Mouse (Mus musculus) limb, embryonic 14.5 days (tissue): ENCODE measurements around the gene Rbms1. TPM values are rescaled to one million over a fixed set of nuclear protein-coding genes. Genes with fewer than 3 reads are reported as not detected.

Experiments used
- ATAC-seq: fragments of 200-750 bp; cut with Nextera tagmentation; 2 replicates; pipeline ENCODE4 v1.8.0; 2017; ENCODE audit warnings: low read depth, moderate number of reproducible peaks, moderate TSS enrichment; ENCODE audit not compliant: low FRiP score
- DNase-seq: peaks from one replicate; pipeline ENCODE4 v3.0.0-alpha.2; 2015; ENCODE audit warnings: low spot score
- H3K27ac ChIP-seq: fragments of 300-500 bp; sonication (generic); replicated peaks from 2 replicates; pipeline ENCODE4 v1.5.1; 2014; ENCODE audit warnings: low read depth, mild to moderate bottlenecking, low read length, moderate library complexity, mixed read lengths
- H3K27me3 ChIP-seq: fragments of 300-500 bp; sonication (generic); 2 replicates; pipeline ENCODE4 v1.6.1; 2014; ENCODE audit warnings: low read length, mixed read lengths; ENCODE audit not compliant: control insufficient read depth, insufficient read depth
- H3K36me3 ChIP-seq: fragments of 300-500 bp; sonication (generic); 2 replicates; pipeline ENCODE4 v1.6.1; 2014; ENCODE audit warnings: mild to moderate bottlenecking, low read length, moderate library complexity, mixed read lengths; ENCODE audit not compliant: control insufficient read depth, insufficient read depth
- H3K4me1 ChIP-seq: fragments of 300-500 bp; sonication (generic); 2 replicates; pipeline ENCODE4 v1.6.1; 2014; ENCODE audit warnings: antibody characterized with exemption, low read length, mixed read lengths; ENCODE audit not compliant: control insufficient read depth, insufficient read depth
- H3K4me2 ChIP-seq: fragments of 300-500 bp; sonication (generic); replicated peaks from 2 replicates; pipeline ENCODE4 v1.6.1; 2014; ENCODE audit warnings: low read depth, mild to moderate bottlenecking, low read length, moderate library complexity; ENCODE audit not compliant: severe bottlenecking
- H3K4me3 ChIP-seq: fragments of 300-500 bp; sonication (generic); replicated peaks from 2 replicates; pipeline ENCODE4 v1.5.1; 2014; ENCODE audit warnings: low read length
- H3K9ac ChIP-seq: fragments of 300-500 bp; sonication (generic); 2 replicates; pipeline ENCODE4 v1.6.1; 2014; ENCODE audit warnings: mild to moderate bottlenecking, low read depth, low read length, moderate library complexity; ENCODE audit not compliant: severe bottlenecking
- H3K9me3 ChIP-seq: fragments of 300-500 bp; sonication (generic); 2 replicates; pipeline ENCODE4 v1.6.1; 2016; ENCODE audit warnings: low read length; ENCODE audit not compliant: control insufficient read depth
- POLR2A ChIP-seq: fragments of 200-500 bp; IDR thresholded peaks from 2 replicates; pipeline ENCODE4 v1.8.0; 2012; ENCODE audit warnings: inconsistent platforms, mild to moderate bottlenecking, moderate library complexity, borderline replicate concordance; ENCODE audit not compliant: insufficient read depth, insufficient read length; ENCODE audit errors: extremely low read depth
- WGBS: fragments of 180-500 bp; shearing (Covaris S2); extraction: QIAGEN DNeasy Blood & Tissue Kit; methylation state at CpG from one replicate; pipeline ENCODE4 v1.1.7; 2014; 5-methylcytosine and 5-hydroxymethylcytosine counted together
- polyA plus RNA-seq, 2 experiments: library from polyadenylated mRNA; depleted of rRNA in 1 of 2; stranded (reverse) in 1 of 2; unstranded in 1 of 2; fragments of >200 nt; fragmentation: Nextera tagmentation in 1 of 2; extraction: Ambion mirVana in 1 of 2; gene quantifications; 2 replicates each; pipeline versions ENCODE4 v1.2.1 to v1.2.3; 2012 to 2014

The Rbms1 gene
- polyA plus RNA-seq, 2 experiments, result 84.9 to 118 TPM

DNA sequence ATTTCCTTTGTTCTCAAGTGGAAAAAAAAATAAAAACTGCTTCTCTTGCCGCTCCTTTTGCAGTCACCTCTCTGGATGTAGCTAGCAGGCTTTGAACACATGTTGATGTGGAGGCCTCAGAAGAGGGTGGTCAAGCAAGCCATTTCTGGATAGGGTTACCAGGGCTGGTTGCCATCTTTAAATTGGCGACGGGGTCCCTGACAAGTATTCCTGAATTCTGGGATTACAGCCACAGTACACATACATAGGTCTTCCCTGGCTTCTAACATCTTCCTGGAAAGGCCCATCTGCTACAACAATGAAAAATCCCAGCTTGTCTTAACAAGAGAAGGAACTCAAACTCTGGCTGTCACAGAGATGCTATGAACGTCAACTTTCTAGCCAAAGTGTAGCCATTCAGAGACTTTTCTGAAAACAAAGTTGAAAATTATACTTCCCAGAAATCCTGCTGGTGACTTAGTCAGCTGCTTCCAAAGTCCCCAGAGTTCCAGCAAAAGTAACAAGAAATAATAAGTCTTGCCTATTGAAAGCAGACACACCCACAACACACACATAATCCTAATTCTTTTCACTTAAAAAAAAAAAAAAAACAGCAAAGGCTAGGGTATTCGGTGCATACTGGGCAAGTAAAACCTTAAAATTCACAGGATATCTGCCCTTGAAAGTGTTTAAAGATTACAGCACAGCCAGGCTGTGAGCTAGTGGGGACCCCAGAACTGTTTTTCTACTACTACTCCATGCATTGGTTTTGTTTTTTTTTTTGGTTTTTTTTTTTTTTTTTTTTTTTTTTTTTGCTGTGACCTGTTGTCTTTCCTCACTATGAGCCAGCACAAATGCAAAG, 80.6 kb downstream of the Rbms1 start:
- 0 out of 2 replicates have a peak overlapping the region, but pooled peaks have one; percentile 96 for H3K9ac ChIP-seq
- H3K27ac ChIP-seq, result peak overlapping the region; percentile 93
- peaks cover 28% of the 10 kb centered on the region for H3K4me1 ChIP-seq
- ATAC-seq (no peak), DNase-seq (no peak)
- 0 out of 2 replicates have a peak overlapping the region, but pooled peaks have one; percentile 97 for H3K4me3 ChIP-seq
- 0 out of 2 replicates have a peak, but pooled peaks cover 4% of the 10 kb centered on the region for H3K36me3 ChIP-seq
- H3K4me2 ChIP-seq, result peak overlapping the region; percentile 67; the same call in 1 of the 2 replicates
- no peaks in the 10 kb centered on the region for H3K9me3 ChIP-seq
- H3K27me3 ChIP-seq, result no peaks in the 10 kb centered on the region
- 35% methylated on average over 5 of the region's 5 CpGs for WGBS
- TF ChIP-seq POLR2A, result no peak

DNA sequence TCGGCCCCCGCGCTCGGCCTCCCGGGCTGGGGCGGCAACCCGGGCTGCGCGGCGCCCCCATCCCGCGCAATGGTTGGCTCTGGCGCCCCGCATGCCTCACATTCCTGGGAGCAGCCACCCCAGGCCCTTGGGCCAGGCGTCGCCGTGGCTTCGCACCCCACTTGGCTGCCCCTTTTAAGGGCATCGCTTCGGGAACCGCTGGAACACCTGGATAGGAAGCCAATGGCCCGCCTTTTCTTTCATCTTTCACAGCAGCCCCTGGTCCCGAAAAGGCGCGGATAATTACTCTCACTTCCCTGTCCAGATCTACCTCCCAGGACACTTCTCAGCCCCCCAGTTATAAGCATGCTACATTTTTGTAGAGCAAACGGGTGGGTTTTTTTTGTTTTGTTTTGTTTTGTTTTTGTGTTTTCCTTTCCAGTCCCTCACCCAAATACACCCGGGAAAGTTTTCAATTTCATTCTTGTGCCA, 81.4 kb downstream of the Rbms1 start:
- ATAC-seq (no peak), DNase-seq (peak; percentile 48)
- WGBS, result 1% methylated on average over 20 of the region's 27 CpGs
- Histone ChIP-seq H3K4me2 (peak overlapping the region; percentile 67), H3K36me3 (0 out of 2 replicates have a peak, but pooled peaks cover 4% of the 10 kb centered on the region), H3K27me3 (no peaks in the 10 kb centered on the region), H3K4me3 (peak overlapping the region; percentile 97), H3K9me3 (no peaks in the 10 kb centered on the region), H3K9ac (peak overlapping the region; percentile 96), H3K27ac (peak overlapping the region; percentile 93), H3K4me1 (peaks cover 33% of the 10 kb centered on the region)
- TF ChIP-seq POLR2A, result no peak

DNA sequence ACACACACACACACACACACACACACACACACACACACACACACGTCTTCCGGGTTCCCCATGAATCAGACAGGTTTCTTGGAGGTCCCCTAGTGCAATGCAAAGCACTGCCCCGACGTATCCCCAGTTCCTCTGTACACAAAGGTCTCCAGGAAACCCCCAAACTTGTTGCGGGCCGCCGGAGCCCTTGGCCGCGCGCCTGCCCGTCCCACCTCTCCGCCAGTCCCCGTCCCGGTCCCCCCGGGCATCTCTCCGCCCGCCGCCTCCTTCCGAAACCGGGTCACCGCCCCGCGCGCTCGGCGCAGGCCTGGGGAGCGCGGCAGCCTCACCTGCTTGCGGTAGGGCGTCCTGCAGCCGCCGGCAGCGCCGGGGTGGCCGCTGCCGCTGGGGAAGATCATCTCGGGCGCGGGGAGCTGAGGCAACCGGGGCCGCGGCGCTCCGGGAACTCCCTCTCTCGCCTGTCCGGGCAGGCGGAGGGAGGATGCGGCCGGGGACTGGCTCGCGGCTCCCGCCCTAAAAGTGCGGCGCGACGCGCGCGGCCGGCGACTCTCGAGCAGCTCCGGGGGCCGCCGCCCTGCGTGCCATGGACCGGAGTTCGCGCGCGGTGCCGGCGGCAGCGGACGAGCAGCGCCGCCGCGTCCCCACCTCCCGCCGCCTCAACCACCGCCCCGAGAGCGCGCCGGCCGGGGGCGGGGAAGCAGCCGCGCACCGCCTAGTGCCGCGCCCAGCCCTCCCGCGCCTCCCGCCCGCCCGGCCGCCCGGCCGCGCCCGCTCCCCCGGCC, 82.0 kb downstream of the Rbms1 start:
- Histone ChIP-seq H3K27ac (peak overlapping the region; percentile 93), H3K9me3 (no peaks in the 10 kb centered on the region), H3K27me3 (no peaks in the 10 kb centered on the region), H3K4me2 (peak overlapping the region; percentile 67), H3K36me3 (0 out of 2 replicates have a peak, but pooled peaks cover 4% of the 10 kb centered on the region), H3K4me3 (peak overlapping the region; percentile 97), H3K9ac (peak overlapping the region; percentile 96), H3K4me1 (peaks cover 38% of the 10 kb centered on the region)
- TF ChIP-seq POLR2A, result no peak
- WGBS, result under 1% methylated on average over 37 of the region's 104 CpGs
- DNase-seq (peak; percentile 73), ATAC-seq (peak; percentile 86)

DNA sequence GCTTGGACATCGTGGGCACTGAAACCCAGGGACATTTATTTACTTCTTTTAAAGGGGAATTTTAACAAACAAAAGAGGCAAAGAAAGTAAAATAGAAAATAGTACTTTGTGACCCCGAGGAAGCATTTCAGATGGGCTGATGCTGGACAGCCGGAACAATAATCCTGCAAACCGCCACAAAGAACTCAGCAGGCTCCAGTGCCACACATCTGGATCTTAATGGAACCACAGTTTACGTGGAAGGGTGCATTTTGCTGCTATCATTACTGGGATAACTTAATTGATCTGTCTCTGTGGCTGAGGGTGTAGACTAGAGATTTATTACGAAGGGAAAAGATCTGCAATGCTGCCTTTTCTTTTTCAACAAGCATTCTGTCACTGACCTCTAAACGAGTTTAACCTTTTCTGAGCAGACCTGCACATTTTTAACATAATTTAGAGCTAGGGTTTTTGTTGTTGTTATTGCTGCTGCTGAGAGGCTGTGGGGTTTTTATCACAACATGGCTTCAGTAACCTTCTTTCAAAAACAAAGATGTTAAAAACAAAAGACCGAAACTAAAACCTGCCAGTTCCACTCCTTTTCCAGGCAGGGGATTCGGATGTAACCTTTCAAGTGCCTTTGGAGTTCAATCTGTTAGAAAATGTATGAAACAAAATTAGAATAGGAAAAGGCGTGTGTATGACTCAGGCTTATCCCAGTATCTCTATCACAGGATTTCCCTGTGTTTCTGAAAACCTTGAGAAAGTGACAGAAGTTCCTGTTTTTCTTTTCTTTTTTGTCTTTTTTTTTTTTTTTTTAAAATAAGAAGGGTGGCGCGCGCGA, 82.8 kb downstream of the Rbms1 start:
- Histone ChIP-seq H3K4me3 (peak overlapping the region; percentile 97), H3K27me3 (no peaks in the 10 kb centered on the region), H3K9ac (peak overlapping the region; percentile 96), H3K9me3 (no peaks in the 10 kb centered on the region), H3K27ac (peak overlapping the region; percentile 93), H3K4me1 (peaks cover 40% of the 10 kb centered on the region), H3K36me3 (0 out of 2 replicates have a peak, but pooled peaks cover 4% of the 10 kb centered on the region), H3K4me2 (peak overlapping the region; percentile 67)
- DNase-seq, result no peak
- 3% methylated on average over 14 of the region's 14 CpGs for WGBS
- no peak for TF ChIP-seq POLR2A
- no peak for ATAC-seq
